Mouse (Mus musculus) stomach, embryonic 16.5 days (tissue): ENCODE measurements around the gene Rnf216. TPM values are rescaled to one million over a fixed set of nuclear protein-coding genes. Genes with fewer than 3 reads are reported as not detected.
A peak's percentile ranks its signal among the peaks of the same experiment; 100 is the strongest.

Experiments
- ATAC-seq: fragments of 200-750 bp; cut with Nextera tagmentation; 2 replicates; pipeline ENCODE4 v1.8.0; 2017; ENCODE audit warnings: moderate number of reproducible peaks, moderate TSS enrichment; ENCODE audit not compliant: insufficient read depth, low FRiP score
- H3K27ac ChIP-seq: fragments of 300-500 bp; sonication (generic); 2 replicates; pipeline ENCODE4 v1.5.1; 2014; ENCODE audit warnings: low read length
- H3K27me3 ChIP-seq: fragments of 300-500 bp; sonication (generic); 2 replicates; pipeline ENCODE4 v1.6.1; 2014; ENCODE audit warnings: low read length, control low read depth, mixed read lengths; ENCODE audit not compliant: control insufficient read depth, insufficient read depth
- H3K36me3 ChIP-seq: fragments of 300-500 bp; sonication (generic); 2 replicates; pipeline ENCODE4 v1.6.1; 2014; ENCODE audit warnings: low read length; ENCODE audit not compliant: control insufficient read depth, insufficient read depth
- H3K4me1 ChIP-seq: fragments of 300-500 bp; sonication (generic); 2 replicates; pipeline ENCODE4 v1.6.1; 2014; ENCODE audit warnings: low read length, control low read depth, mixed read lengths; ENCODE audit not compliant: control insufficient read depth, insufficient read depth
- H3K4me2 ChIP-seq: fragments of 300-500 bp; sonication (generic); 2 replicates; pipeline ENCODE4 v1.6.1; 2014; ENCODE audit warnings: low read depth, low read length, mixed read lengths
- H3K4me3 ChIP-seq: fragments of 300-500 bp; sonication (generic); replicated peaks from 2 replicates; pipeline ENCODE4 v1.5.1; 2014; ENCODE audit warnings: mild to moderate bottlenecking, low read length
- H3K9ac ChIP-seq: fragments of 300-500 bp; sonication (generic); 2 replicates; pipeline ENCODE4 v1.6.1; 2014; ENCODE audit warnings: low read length
- H3K9me3 ChIP-seq: fragments of 300-500 bp; sonication (generic); replicated peaks from 2 replicates; pipeline ENCODE4 v1.6.1; 2016; ENCODE audit warnings: low read length, control low read depth; ENCODE audit not compliant: control insufficient read depth
- WGBS: fragments of 180-500 bp; shearing (Covaris S2); extraction: QIAGEN DNeasy Blood & Tissue Kit; methylation state at CpG from one replicate; pipeline ENCODE4 v1.1.7; 2014; 5-methylcytosine and 5-hydroxymethylcytosine counted together
- microRNA-seq: library from miRNA; unstranded; fragments of <30 nt; microRNA quantifications from one replicate; pipeline ENCODE4, GENCODE M21; 2016
- polyA plus RNA-seq: library from polyadenylated mRNA; unstranded; fragments of >200 nt; fragmentation: Nextera tagmentation; extraction: Ambion mirVana; gene quantifications from 2 replicates; pipeline ENCODE4 v1.2.1, GENCODE M21; 2015

Rnf216 gene
- polyA plus RNA-seq, 1 experiment from 2014 or later: 35.1 TPM

- Histone ChIP-seq H3K9me3 (no peaks in the 10 kb centered on the region; the same call in 1 of the 2 replicates), H3K4me3 (no peak overlapping the region), H3K27me3 (no peaks in the 10 kb centered on the region), H3K4me2 (no peak overlapping the region), H3K9ac (no peak overlapping the region), H3K36me3 (no peaks in the 10 kb centered on the region), H3K4me1 (0 out of 2 replicates have a peak, but pooled peaks cover 3% of the 10 kb centered on the region), H3K27ac (peak overlapping the region; percentile 49; the same call in 1 of the 2 replicates)
- peak; percentile 74 for ATAC-seq
- 57% methylated on average over 8 of the region's 8 CpGs for WGBS
These were observed 167.7 kb downstream of the Rnf216 start for GRCm38 (mm10) chr5:142944979-142945682.

Small RNA genes lying within 50 kb of the gene (microRNA-seq; reads per million reads assigned to microRNA genes)
- not detected for gene Gm44405

Other genes with a start within 250 kb of the Rnf216 start
- gene Fbxl18, start 217.6 kb downstream of the Rnf216 start, polyA plus RNA-seq: 8.2 and 9.7 TPM in 2 replicates
- gene Actb, start 206.2 kb downstream of the Rnf216 start, polyA plus RNA-seq: 14,659 and 15,131 TPM in 2 replicates
- 161 and 176 TPM in 2 replicates for gene Fscn1, start 152.7 kb downstream of the Rnf216 start, polyA plus RNA-seq
- gene Olfr718-ps1, start 34.6 kb upstream of the Rnf216 start, polyA plus RNA-seq: 0.06 TPM in 1 of 2 replicates, not detected in the other
- 9.3 and 10.3 TPM in 2 replicates for gene Rbak, start 67.8 kb upstream of the Rnf216 start, polyA plus RNA-seq
- not detected in 2 replicates for gene Spdye4b, start 68.0 kb upstream of the Rnf216 start, polyA plus RNA-seq
- gene Spdye4a, start 113.9 kb upstream of the Rnf216 start, polyA plus RNA-seq: not detected in 2 replicates
- 11.3 and 12.9 TPM in 2 replicates for gene Zfp12, start 122.2 kb upstream of the Rnf216 start, polyA plus RNA-seq
- gene Zfp316, start 157.0 kb upstream of the Rnf216 start, polyA plus RNA-seq: 0.60 and 0.74 TPM in 2 replicates
- 0.10 TPM in 1 of 2 replicates, not detected in the other for gene Zfp853, start 180.6 kb upstream of the Rnf216 start, polyA plus RNA-seq
- gene E130309D02Rik, start 202.4 kb upstream of the Rnf216 start, polyA plus RNA-seq: 24.4 and 26.1 TPM in 2 replicates
- gene Zdhhc4, start 216.3 kb upstream of the Rnf216 start, polyA plus RNA-seq: 63.6 and 71.9 TPM in 2 replicates
- gene Grid2ip, start 244.3 kb upstream of the Rnf216 start, polyA plus RNA-seq: 2.9 and 4.5 TPM in 2 replicates